Mouse (Mus musculus): ENCODE results near the gene Naa16. TPM values are rescaled to one million over a fixed set of nuclear protein-coding genes. Genes with fewer than 3 reads are reported as not detected.

Gene Naa16
- polyA plus RNA-seq, 1 experiment: 6.3 TPM

- Histone ChIP-seq H3K27ac (ENCODE audit: insufficient read depth, low read length) (no peak overlapping the region), H3K4me1 (ENCODE audit: control insufficient read depth, insufficient read depth, low read length) (no peaks in the 10 kb centered on the region), H3K4me3 (ENCODE audit: insufficient read depth, low read length) (no peak overlapping the region)
- TF ChIP-seq POLR2A (IDR thresholded peaks at IDR 0.05; ENCODE audit: extremely low read depth, insufficient read depth, low read length) (no peak), CTCF (IDR thresholded peaks at IDR 0.05; ENCODE audit: extremely low read depth, insufficient read depth, low read length) (no peak)
Measured at GRCm38 (mm10) chr14:79284616-79285015, 106.0 kb downstream of the Naa16 start.

GRCm38 (mm10) chr14:79283952-79284351 lies 106.6 kb downstream of the Naa16 start:
- Histone ChIP-seq H3K27ac (ENCODE audit: insufficient read depth, low read length) (no peak overlapping the region), H3K4me3 (ENCODE audit: insufficient read depth, low read length) (no peak overlapping the region), H3K4me1 (ENCODE audit: control insufficient read depth, insufficient read depth, low read length) (no peaks in the 10 kb centered on the region)
- TF ChIP-seq CTCF (IDR thresholded peaks at IDR 0.05; ENCODE audit: extremely low read depth, insufficient read depth, low read length) (no peak), POLR2A (IDR thresholded peaks at IDR 0.05; ENCODE audit: extremely low read depth, insufficient read depth, low read length) (no peak)

GRCm38 (mm10) chr14:79281894-79282553 lies 108.6 kb downstream of the Naa16 start:
- H3K4me1 ChIP-seq (ENCODE audit: control insufficient read depth, insufficient read depth, low read length): no peaks in the 10 kb centered on the region
- TF ChIP-seq CTCF (IDR thresholded peaks at IDR 0.05; ENCODE audit: extremely low read depth, insufficient read depth, low read length) (no peak), POLR2A (IDR thresholded peaks at IDR 0.05; ENCODE audit: extremely low read depth, insufficient read depth, low read length) (no peak)

DNA sequence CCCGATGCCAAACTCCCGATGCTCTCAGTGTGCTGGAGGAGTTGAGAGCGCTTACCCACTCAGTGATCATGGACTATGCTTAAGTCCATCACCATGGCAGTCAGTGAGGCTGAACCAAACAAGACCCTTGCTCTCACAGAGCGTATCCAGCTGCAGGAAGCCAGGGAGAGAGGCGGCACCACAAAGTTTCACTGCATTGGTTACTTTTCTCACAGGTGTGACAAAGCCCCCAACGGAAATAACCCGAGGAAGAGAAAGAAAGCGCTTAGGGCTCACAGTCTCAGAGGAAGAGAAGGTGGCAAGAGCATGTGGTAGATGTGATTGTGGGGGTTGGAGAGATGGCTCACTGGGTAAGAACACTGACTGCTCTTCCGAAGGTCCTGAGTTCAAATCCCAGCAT lies 110.1 kb downstream of the Naa16 start:
- no peaks in the 10 kb centered on the region for H3K4me1 ChIP-seq (ENCODE audit: control insufficient read depth, insufficient read depth, low read length)
- H3K4me3 ChIP-seq (ENCODE audit: insufficient read depth, low read length): no peak overlapping the region
- TF ChIP-seq CTCF (IDR thresholded peaks at IDR 0.05; ENCODE audit: extremely low read depth, insufficient read depth, low read length) (no peak), POLR2A (IDR thresholded peaks at IDR 0.05; ENCODE audit: extremely low read depth, insufficient read depth, low read length) (no peak)
- H3K27ac ChIP-seq (ENCODE audit: insufficient read depth, low read length): no peak overlapping the region

More at GRCm38 (mm10) chr14:79281894-79282553, 108.6 kb downstream of the Naa16 start:
- H3K4me3 ChIP-seq (ENCODE audit: insufficient read depth, low read length): no peak overlapping the region
- H3K27ac ChIP-seq (ENCODE audit: insufficient read depth, low read length): no peak overlapping the region

DNA sequence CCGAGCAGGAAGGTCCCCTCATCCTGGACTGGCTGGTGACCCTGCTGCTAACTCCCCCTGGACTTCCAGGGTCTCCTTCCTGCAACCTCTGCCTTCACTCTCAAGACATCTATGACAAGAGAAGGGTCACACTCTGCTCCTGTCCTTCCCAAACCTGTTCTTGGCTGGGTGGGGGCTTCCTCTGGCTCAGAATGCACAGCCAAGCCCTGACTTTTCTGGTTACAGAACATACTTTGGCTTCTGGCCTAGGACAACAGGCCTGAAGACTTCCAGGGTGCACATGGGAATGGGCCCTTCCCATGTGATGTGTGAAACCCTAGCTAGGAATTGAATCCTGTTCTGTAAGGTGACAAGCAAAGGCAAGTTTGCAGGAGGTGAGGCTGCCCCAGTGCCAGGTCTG lies 111.1 kb downstream of the Naa16 start:
- no peak for TF ChIP-seq CTCF (IDR thresholded peaks at IDR 0.05; ENCODE audit: extremely low read depth, insufficient read depth, low read length)
- TF ChIP-seq POLR2A (IDR thresholded peaks at IDR 0.05; ENCODE audit: extremely low read depth, insufficient read depth, low read length): no peak

DNA sequence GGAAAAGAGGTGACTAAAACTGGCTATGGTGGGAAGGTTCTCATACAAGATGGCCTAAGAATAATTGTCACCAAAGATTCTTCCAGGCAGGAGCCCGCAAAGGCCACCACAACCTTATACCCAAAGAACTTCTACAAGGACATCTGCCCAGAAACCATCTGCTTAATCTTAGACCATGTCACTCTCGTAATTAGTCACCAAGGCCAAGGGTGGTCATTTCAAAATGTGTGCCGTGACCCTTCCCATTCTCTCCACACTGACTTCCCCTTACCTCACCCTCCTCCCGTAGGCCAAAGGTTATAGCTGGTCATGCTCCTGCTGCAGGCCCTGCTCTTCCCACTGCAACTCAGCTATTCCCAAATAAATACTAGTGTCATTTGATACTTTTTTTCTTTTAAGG lies 111.7 kb downstream of the Naa16 start:
- TF ChIP-seq POLR2A (IDR thresholded peaks at IDR 0.05; ENCODE audit: extremely low read depth, insufficient read depth, low read length) (no peak), CTCF (IDR thresholded peaks at IDR 0.05; ENCODE audit: extremely low read depth, insufficient read depth, low read length) (no peak)
- Histone ChIP-seq H3K4me3 (ENCODE audit: insufficient read depth, low read length) (no peak overlapping the region), H3K4me1 (ENCODE audit: control insufficient read depth, insufficient read depth, low read length) (no peaks in the 10 kb centered on the region), H3K27ac (ENCODE audit: insufficient read depth, low read length) (no peak overlapping the region)

More for the DNA sequence above, 111.1 kb downstream of the Naa16 start:
- no peak overlapping the region for H3K4me3 ChIP-seq (ENCODE audit: insufficient read depth, low read length)
- no peaks in the 10 kb centered on the region for H3K4me1 ChIP-seq (ENCODE audit: control insufficient read depth, insufficient read depth, low read length)
- H3K27ac ChIP-seq (ENCODE audit: insufficient read depth, low read length): no peak overlapping the region

DNA sequence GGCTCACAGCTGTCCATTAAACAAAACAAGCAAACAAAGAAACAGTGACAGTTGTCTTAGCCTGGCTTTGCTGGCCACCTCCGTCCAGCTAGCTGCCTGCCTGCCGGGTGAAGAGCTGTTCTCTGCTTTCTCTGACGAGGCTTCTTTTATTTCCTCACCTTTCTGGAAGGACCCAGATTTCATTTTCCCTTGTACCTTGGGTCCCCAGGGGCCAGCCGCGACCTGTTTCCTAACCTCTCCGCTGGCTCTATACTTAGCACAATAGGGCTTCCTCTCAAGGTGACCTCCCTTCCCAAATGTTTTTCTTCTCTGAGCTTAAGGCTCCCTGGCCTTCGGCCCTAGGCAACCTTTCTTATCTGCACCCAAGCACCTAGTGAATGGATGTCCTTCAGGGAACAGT lies 112.7 kb downstream of the Naa16 start:
- H3K27ac ChIP-seq (ENCODE audit: insufficient read depth, low read length): peak overlapping the region; percentile 12; the same call in 1 of the 2 replicates
- TF ChIP-seq POLR2A (IDR thresholded peaks at IDR 0.05; ENCODE audit: extremely low read depth, insufficient read depth, low read length): no peak
- H3K4me1 ChIP-seq (ENCODE audit: control insufficient read depth, insufficient read depth, low read length): no peaks in the 10 kb centered on the region
- H3K4me3 ChIP-seq (ENCODE audit: insufficient read depth, low read length): no peak overlapping the region

- TF ChIP-seq CTCF (IDR thresholded peaks at IDR 0.05; ENCODE audit: extremely low read depth, insufficient read depth, low read length) (no peak), POLR2A (IDR thresholded peaks at IDR 0.05; ENCODE audit: extremely low read depth, insufficient read depth, low read length) (no peak)
- H3K27ac ChIP-seq (ENCODE audit: insufficient read depth, low read length): no peak overlapping the region
- H3K4me1 ChIP-seq (ENCODE audit: control insufficient read depth, insufficient read depth, low read length): no peaks in the 10 kb centered on the region
- no peak overlapping the region for H3K4me3 ChIP-seq (ENCODE audit: insufficient read depth, low read length)
Measured at GRCm38 (mm10) chr14:79275870-79276395, 114.6 kb downstream of the Naa16 start.

- no peak overlapping the region for H3K27ac ChIP-seq (ENCODE audit: insufficient read depth, low read length)
- no peaks in the 10 kb centered on the region for H3K4me1 ChIP-seq (ENCODE audit: control insufficient read depth, insufficient read depth, low read length)
- TF ChIP-seq POLR2A (IDR thresholded peaks at IDR 0.05; ENCODE audit: extremely low read depth, insufficient read depth, low read length): no peak
- TF ChIP-seq CTCF (IDR thresholded peaks at IDR 0.05; ENCODE audit: extremely low read depth, insufficient read depth, low read length): no peak
- H3K4me3 ChIP-seq (ENCODE audit: insufficient read depth, low read length): no peak overlapping the region
Measured at GRCm38 (mm10) chr14:79275441-79275840, 115.1 kb downstream of the Naa16 start.

Other genes with a start within 250 kb of the Naa16 start
- not detected in 2 replicates for gene Zfp957, start 143.4 kb downstream of the Naa16 start, polyA plus RNA-seq (2012; rRNA removed)
- 70.5 and 73.1 TPM in 2 replicates for gene Rgcc, start 89.1 kb downstream of the Naa16 start, polyA plus RNA-seq (2012; rRNA removed)
- gene Mtrf1, start 7.0 kb upstream of the Naa16 start, polyA plus RNA-seq (2012; rRNA removed): 7.4 and 7.6 TPM in 2 replicates
- gene Kbtbd7, start 35.7 kb upstream of the Naa16 start, polyA plus RNA-seq (2012; rRNA removed): 17.1 and 17.2 TPM in 2 replicates
- 0.83 and 0.86 TPM in 2 replicates for gene Kbtbd6, start 61.1 kb upstream of the Naa16 start, polyA plus RNA-seq (2012; rRNA removed)
- 4.3 and 4.5 TPM in 2 replicates for gene Elf1, start 90.4 kb upstream of the Naa16 start, polyA plus RNA-seq (2012; rRNA removed)
- 24.0 and 25.1 TPM in 2 replicates for gene Wbp4, start 90.7 kb upstream of the Naa16 start, polyA plus RNA-seq (2012; rRNA removed)
- 40.5 and 44.4 TPM in 2 replicates for gene Sugt1, start 196.9 kb upstream of the Naa16 start, polyA plus RNA-seq (2012; rRNA removed)